Mouse (Mus musculus): Measurements from ENCODE around the gene Txndc2. TPM values are rescaled to one million over a fixed set of nuclear protein-coding genes. Genes with fewer than 3 reads are reported as not detected.

Gene Txndc2
- polyA plus RNA-seq, 1 experiment from 2014 or later: not detected

Other genes with a start within 250 kb of the Txndc2 start
- gene Tmem232, start 101.4 kb downstream of the Txndc2 start, polyA plus RNA-seq (2015; fragmentation: Nextera tagmentation; extraction: Ambion mirVana): not detected in 2 replicates
- gene Vapa, start 28.6 kb downstream of the Txndc2 start, polyA plus RNA-seq (2015; fragmentation: Nextera tagmentation; extraction: Ambion mirVana): 57.9 and 63.9 TPM in 2 replicates
- gene Rab31, start 130.6 kb upstream of the Txndc2 start, polyA plus RNA-seq (2015; fragmentation: Nextera tagmentation; extraction: Ambion mirVana): 6.1 and 6.3 TPM in 2 replicates
- 9.5 and 10.7 TPM in 2 replicates for gene Ppp4r1, start 140.4 kb upstream of the Txndc2 start, polyA plus RNA-seq (2015; fragmentation: Nextera tagmentation; extraction: Ambion mirVana)
- gene Ralbp1, start 243.6 kb upstream of the Txndc2 start, polyA plus RNA-seq (2015; fragmentation: Nextera tagmentation; extraction: Ambion mirVana): 38.8 and 42.1 TPM in 2 replicates